Mouse (Mus musculus) kidney, adult 8-10 months (tissue): ENCODE measurements at regions not wholly inside any gene's neighbourhood (a gene's known extent, or its start where the extent isn't known, plus 50 kb on each side); places are given as distances from the start of the nearest gene placed in this dataset.

Experiments
- DNase-seq, 2 experiments: peaks; one replicate each; pipeline ENCODE4 v3.0.0; 2022

GRCm38 (mm10) chr4:71187801-71188200 is 570.0 kb downstream of the Gm11232 start:
- DNase-seq, result no peak

GRCm38 (mm10) chr4:71177661-71178060 is 580.1 kb downstream of the Gm11232 start:
- DNase-seq, result no peak

- no peak for DNase-seq
Measured at GRCm38 (mm10) chr4:71165802-71166201, 592.0 kb downstream of the Gm11232 start.

- DNase-seq, result no peak
Measured at GRCm38 (mm10) chr4:71131670-71132317, 597.0 kb upstream of the Megf9 start.

DNA sequence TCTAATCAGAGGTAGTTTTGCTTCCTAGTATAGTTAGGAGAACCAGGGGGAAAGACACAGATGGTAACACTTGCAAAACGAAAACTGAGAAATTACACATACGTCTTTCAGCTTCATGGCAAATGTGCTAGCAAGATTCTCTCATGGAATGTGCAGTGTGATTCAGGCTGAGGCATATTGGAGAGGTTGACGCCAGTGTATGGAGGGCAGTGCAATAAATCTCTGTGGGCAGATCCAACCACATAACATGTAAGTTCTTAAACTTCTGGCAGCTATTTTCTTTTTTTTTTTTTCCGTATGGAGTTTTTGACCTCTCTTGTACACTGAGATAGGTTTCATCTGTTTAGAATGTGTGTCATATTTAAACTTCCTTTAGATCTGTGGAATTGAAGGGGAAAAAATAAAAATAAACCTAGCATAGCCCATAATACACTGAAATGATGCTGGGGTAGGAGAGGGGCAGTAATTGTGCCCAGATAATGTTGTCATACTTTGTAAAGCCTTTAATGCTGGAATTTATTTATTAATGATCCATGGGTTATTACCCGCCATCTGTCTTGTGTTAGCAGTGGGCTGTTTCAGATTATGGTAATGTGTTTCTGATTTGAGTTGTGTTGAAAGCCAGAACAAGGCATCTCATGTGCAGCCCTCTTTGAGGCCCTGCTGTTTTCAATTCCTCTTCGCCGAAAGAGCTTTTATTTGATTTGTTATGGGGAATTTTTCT is 596.3 kb upstream of the Megf9 start:
- DNase-seq, result no peak

DNA sequence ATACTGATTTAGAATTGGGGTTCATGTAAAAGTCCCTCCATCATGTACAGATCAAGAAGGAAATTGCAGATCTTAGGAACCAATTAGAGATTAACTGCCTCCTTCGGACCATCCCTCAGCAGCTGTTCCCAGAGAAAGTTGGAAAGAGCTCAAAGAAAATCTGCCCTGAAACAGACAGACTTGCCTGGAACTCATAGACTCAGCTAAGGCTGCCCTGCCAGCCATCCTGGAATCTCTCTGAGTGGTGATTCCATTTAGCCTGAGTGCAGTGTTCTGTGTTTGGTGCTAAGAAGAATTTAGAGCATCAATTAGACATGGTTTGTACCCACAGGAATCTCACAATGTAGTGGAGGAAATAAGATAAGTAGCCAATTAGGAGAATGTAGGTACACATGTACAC is 594.5 kb upstream of the Megf9 start:
- no peak for DNase-seq
